Mouse (Mus musculus) embryo, embryonic 11.5 days (tissue): Measurements from ENCODE around the gene Map4k3.

Experiments used
- DNase-seq: peaks from one replicate; pipeline ENCODE4 v3.0.0-alpha.2; 2012; ENCODE audit warnings: low read depth, low spot score

The Map4k3 gene

GRCm38 (mm10) chr17:80683821-80684576 is 44.3 kb downstream of the Map4k3 start:
- no peak for DNase-seq

- DNase-seq, result no peak
Measured at GRCm38 (mm10) chr17:80683041-80683440, 45.2 kb downstream of the Map4k3 start.

- no peak for DNase-seq
Measured at GRCm38 (mm10) chr17:80678190-80678589, 50.1 kb downstream of the Map4k3 start.

GRCm38 (mm10) chr17:80676859-80677535 is 51.3 kb downstream of the Map4k3 start:
- DNase-seq, result no peak

GRCm38 (mm10) chr17:80676211-80676610 is 52.1 kb downstream of the Map4k3 start:
- no peak for DNase-seq

GRCm38 (mm10) chr17:80670395-80670794 is 57.9 kb downstream of the Map4k3 start:
- DNase-seq, result no peak

- DNase-seq, result no peak
Measured at GRCm38 (mm10) chr17:80663623-80664022, 64.7 kb downstream of the Map4k3 start.

GRCm38 (mm10) chr17:80662836-80663620 is 65.3 kb downstream of the Map4k3 start:
- DNase-seq, result no peak

GRCm38 (mm10) chr17:80661896-80662295 is 66.4 kb downstream of the Map4k3 start:
- no peak for DNase-seq

- DNase-seq, result no peak
Measured at GRCm38 (mm10) chr17:80660707-80661380, 67.4 kb downstream of the Map4k3 start.

GRCm38 (mm10) chr17:80660234-80660633 is 68.1 kb downstream of the Map4k3 start:
- DNase-seq, result no peak

- DNase-seq, result no peak
Measured at GRCm38 (mm10) chr17:80659821-80660220, 68.5 kb downstream of the Map4k3 start.

- DNase-seq, result no peak
Measured at GRCm38 (mm10) chr17:80654323-80654722, 74.0 kb downstream of the Map4k3 start.

GRCm38 (mm10) chr17:80652740-80653139 is 75.5 kb downstream of the Map4k3 start:
- DNase-seq, result no peak

- DNase-seq, result no peak
Measured at GRCm38 (mm10) chr17:80646843-80647242, 81.4 kb downstream of the Map4k3 start.

- no peak for DNase-seq
Measured at GRCm38 (mm10) chr17:80646131-80646530, 82.2 kb downstream of the Map4k3 start.

- DNase-seq, result no peak
Measured at GRCm38 (mm10) chr17:80645694-80646034, 82.6 kb downstream of the Map4k3 start.

- DNase-seq, result no peak
Measured at GRCm38 (mm10) chr17:80644983-80645693, 83.1 kb downstream of the Map4k3 start.

- DNase-seq, result no peak
Measured at GRCm38 (mm10) chr17:80644567-80644966, 83.7 kb downstream of the Map4k3 start.

GRCm38 (mm10) chr17:80638121-80638520 is 90.2 kb downstream of the Map4k3 start:
- DNase-seq, result no peak

- no peak for DNase-seq
Measured at GRCm38 (mm10) chr17:80635794-80636193, 92.5 kb downstream of the Map4k3 start.
